Comparison of ENCODE assay signal across 8 mouse cellular contexts in genomic region chr15:12206646-12207222, GRCm38 (mm10). TPM values are rescaled to one million over a fixed set of nuclear protein-coding genes. Genes with fewer than 3 reads are reported as not detected.
DNase-seq lines count a peak whose midpoint lies in the region; ATAC-seq lines count a peak whose summit lies in the region.

No protein-coding gene starts in this region.

- H3K27me3 ChIP-seq in limb, embryonic 11.5 days (ENCODE audit: control insufficient read depth, insufficient read depth, low read length), result no peaks in the 10 kb centered on the region
- no peaks in the 10 kb centered on the region for H3K27me3 ChIP-seq in limb, embryonic 10.5 days (ENCODE audit: low read depth, poor library complexity, severe bottlenecking)
- H3K27me3 ChIP-seq in embryonic facial prominence, embryonic 14.5 days (replicated peaks; ENCODE audit: control insufficient read depth, insufficient read depth, low read length), result no peaks in the 10 kb centered on the region
- H3K27me3 ChIP-seq in midbrain, embryonic 16.5 days (ENCODE audit: control insufficient read depth, insufficient read depth, low read depth, low read length), result no peaks in the 10 kb centered on the region

- peak overlapping the region; percentile 54 for H3K4me2 ChIP-seq in limb, embryonic 11.5 days (ENCODE audit: low read depth, severe bottlenecking)
- peak overlapping the region; percentile 79 for H3K4me2 ChIP-seq in embryonic facial prominence, embryonic 14.5 days (ENCODE audit: low read depth, low read length)
- peak overlapping the region; percentile 78; the same call in 1 of the 2 replicates for H3K4me2 ChIP-seq in midbrain, embryonic 16.5 days (ENCODE audit: low read length)

- no peak for ATAC-seq in limb, embryonic 11.5 days (ENCODE audit: insufficient number of reproducible peaks, low FRiP score, low TSS enrichment, low read depth)
- ATAC-seq in embryonic facial prominence, embryonic 14.5 days (ENCODE audit: low read depth), result no peak
- ATAC-seq in midbrain, embryonic 16.5 days, result no peak
- no peak for ATAC-seq in activated CD4-positive, CD25-positive, alpha-beta regulatory T cell, adult 4 months
- no peak for ATAC-seq in megakaryocyte-erythroid progenitor cell, adult 5-6 weeks (replicated peaks; ENCODE audit: low FRiP score, low TSS enrichment, poor library complexity, severe bottlenecking)

- H3K9me3 ChIP-seq in limb, embryonic 11.5 days (ENCODE audit: control insufficient read depth, low read length), result no peaks in the 10 kb centered on the region
- no peaks in the 10 kb centered on the region for H3K9me3 ChIP-seq in limb, embryonic 10.5 days (replicated peaks)
- H3K9me3 ChIP-seq in embryonic facial prominence, embryonic 14.5 days (ENCODE audit: control insufficient read depth, low read length), result no peaks in the 10 kb centered on the region
- no peaks in the 10 kb centered on the region for H3K9me3 ChIP-seq in midbrain, embryonic 16.5 days (replicated peaks; ENCODE audit: control insufficient read depth, low read length, poor library complexity, severe bottlenecking)

- H3K9ac ChIP-seq in limb, embryonic 11.5 days (ENCODE audit: low read length), result no peak overlapping the region
- H3K9ac ChIP-seq in embryonic facial prominence, embryonic 14.5 days (ENCODE audit: low read depth, low read length), result no peak overlapping the region
- H3K9ac ChIP-seq in midbrain, embryonic 16.5 days (ENCODE audit: low read depth, low read length), result no peak overlapping the region; the same call in 1 of the 2 replicates

- no peak for DNase-seq in limb, embryonic 11.5 days (ENCODE audit: low spot score)
- DNase-seq in limb, embryonic 10.5 days (ENCODE audit: low spot score), result no peak
- DNase-seq in embryonic facial prominence, embryonic 14.5 days (ENCODE audit: low spot score), result no peak
- DNase-seq in kidney, adult 8-10 months, result peak; percentile 77 to 84
- no peak for DNase-seq in layer of hippocampus, adult 9-10 months (ENCODE audit: low spot score)

- whole genome bisulfite sequencing in limb, embryonic 11.5 days, result 78% methylated on average over 7 of the region's 7 CpGs
- WGBS in limb, embryonic 10.5 days, result 74% methylated on average over 7 of the region's 7 CpGs
- WGBS in embryonic facial prominence, embryonic 14.5 days, result 67% methylated on average over 7 of the region's 7 CpGs
- WGBS in midbrain, embryonic 16.5 days, result 47% methylated on average over 7 of the region's 7 CpGs

- H3K36me3 ChIP-seq in limb, embryonic 11.5 days (ENCODE audit: control insufficient read depth, insufficient read depth, low read length), result no peaks in the 10 kb centered on the region; the same call in 1 of the 2 replicates
- H3K36me3 ChIP-seq in limb, embryonic 10.5 days, result no peaks in the 10 kb centered on the region
- no peaks in the 10 kb centered on the region for H3K36me3 ChIP-seq in embryonic facial prominence, embryonic 14.5 days (ENCODE audit: control insufficient read depth, insufficient read depth, low read length)
- H3K36me3 ChIP-seq in midbrain, embryonic 16.5 days (ENCODE audit: control insufficient read depth, insufficient read depth, low read length), result no peaks in the 10 kb centered on the region

- H3K27ac ChIP-seq in limb, embryonic 11.5 days (replicated peaks; ENCODE audit: low read depth, low read length), result no peak overlapping the region
- no peak overlapping the region for H3K27ac ChIP-seq in limb, embryonic 10.5 days
- H3K27ac ChIP-seq in embryonic facial prominence, embryonic 14.5 days (replicated peaks; ENCODE audit: low read depth, low read length), result no peak overlapping the region
- H3K27ac ChIP-seq in midbrain, embryonic 16.5 days (ENCODE audit: low read length), result no peak overlapping the region

- H3K4me3 ChIP-seq in limb, embryonic 11.5 days (ENCODE audit: low read depth, low read length), result no peak overlapping the region; the same call in 1 of the 2 replicates
- H3K4me3 ChIP-seq in limb, embryonic 10.5 days, result no peak overlapping the region
- H3K4me3 ChIP-seq in embryonic facial prominence, embryonic 14.5 days (ENCODE audit: low read depth, low read length), result peak overlapping the region; percentile 97; the same call in 1 of the 2 replicates
- no peak overlapping the region for H3K4me3 ChIP-seq in midbrain, embryonic 16.5 days (ENCODE audit: low read depth, low read length)

- H3K4me1 ChIP-seq in limb, embryonic 11.5 days (ENCODE audit: control insufficient read depth, insufficient read depth, low read length), result peaks cover 17% of the 10 kb centered on the region
- peaks cover 31% of the 10 kb centered on the region for H3K4me1 ChIP-seq in limb, embryonic 10.5 days
- H3K4me1 ChIP-seq in embryonic facial prominence, embryonic 14.5 days (ENCODE audit: control insufficient read depth, insufficient read depth, low read length), result peaks cover 25% of the 10 kb centered on the region
- peaks cover 22% of the 10 kb centered on the region for H3K4me1 ChIP-seq in midbrain, embryonic 16.5 days (ENCODE audit: control insufficient read depth, insufficient read depth, low read length)

RNA-seq across cellular contexts. Expression of gene Mtmr12, which starts 1.9 kb away (rescaled TPM):
- polyA plus RNA-seq in limb, embryonic 11.5 days (2014; fragmentation: Nextera tagmentation; extraction: Ambion mirVana), result 24.8 TPM in 2 replicates
- polyA plus RNA-seq in limb, embryonic 10.5 days (2016; fragmentation: Nextera tagmentation; extraction: Ambion mirVana), result 16.1 and 22.3 TPM in 2 replicates
- polyA plus RNA-seq in embryonic facial prominence, embryonic 14.5 days (2014; fragmentation: Nextera tagmentation; extraction: Ambion mirVana), result 15.5 and 16.0 TPM in 2 replicates
- polyA plus RNA-seq in midbrain, embryonic 16.5 days (2015; fragmentation: Nextera tagmentation; extraction: Ambion mirVana), result 8.1 TPM in 2 replicates
- polyA plus RNA-seq in activated CD4-positive, CD25-positive, alpha-beta regulatory T cell, adult 4 months (2017; shearing (Covaris generic)), result 10 to 100 TPM; 21.0 to 21.2 TPM
- total RNA-seq in megakaryocyte-erythroid progenitor cell, adult 5-6 weeks (2014; fragmentation: Nextera tagmentation), result 15.7 and 19.6 TPM in 2 replicates
- 12.2 and 21.9 TPM in 2 replicates for total RNA-seq in megakaryocyte-erythroid progenitor cell, adult 5-6 weeks (2017)

Comparison
In these comparisons a context has a peak if more than half of its experiments do, and no peak if none do; other contexts are left out.
1. DNase-seq: peak in kidney, adult 8-10 months (2 of 2); none in limb, embryonic 11.5 days (single experiment), limb, embryonic 10.5 days (single experiment), embryonic facial prominence, embryonic 14.5 days (single experiment) and layer of hippocampus, adult 9-10 months (single experiment).
2. Peak in every context shown above with its lines, with median percentiles within 50 percentile points of each other: H3K4me2 ChIP-seq.